Mouse (Mus musculus): ENCODE measurements at regions not wholly inside any gene's neighbourhood (a gene's known extent, or its start where the extent isn't known, plus 50 kb on each side); places are given as distances from the start of the nearest gene placed in this dataset.

- no peak overlapping the region for H3K9ac ChIP-seq (ENCODE audit: low read length)
- H3K4me3 ChIP-seq (ENCODE audit: low read depth, low read length), result no peak overlapping the region
- H3K36me3 ChIP-seq (ENCODE audit: control insufficient read depth, insufficient read depth, low read length), result no peaks in the 10 kb centered on the region
- WGBS, result 85% methylated on average over 8 of the region's 8 CpGs
- DNase-seq (ENCODE audit: low spot score) (no peak), ATAC-seq (ENCODE audit: insufficient number of reproducible peaks, low FRiP score, low TSS enrichment, low read depth) (no peak)
- no peaks in the 10 kb centered on the region for H3K9me3 ChIP-seq (ENCODE audit: control insufficient read depth, low read length)
- H3K4me2 ChIP-seq (ENCODE audit: low read depth, severe bottlenecking), result no peak overlapping the region
- no peak overlapping the region for H3K27ac ChIP-seq (replicated peaks; ENCODE audit: low read depth, low read length)
- H3K27me3 ChIP-seq (ENCODE audit: control insufficient read depth, insufficient read depth, low read length), result no peaks in the 10 kb centered on the region
- 0 out of 2 replicates have a peak, but pooled peaks cover 3% of the 10 kb centered on the region for H3K4me1 ChIP-seq (ENCODE audit: control insufficient read depth, insufficient read depth, low read length)
These were observed 514.5 kb downstream of the Adgrl2 start for GRCm38 (mm10) chr3:148475862-148476261.

GRCm38 (mm10) chr3:148472943-148473444 lies 517.4 kb downstream of the Adgrl2 start:
- H3K27ac ChIP-seq (replicated peaks; ENCODE audit: low read depth, low read length), result no peak overlapping the region
- no peak overlapping the region for H3K4me2 ChIP-seq (ENCODE audit: low read depth, severe bottlenecking)
- DNase-seq (ENCODE audit: low spot score), result no peak
- H3K4me1 ChIP-seq (ENCODE audit: control insufficient read depth, insufficient read depth, low read length), result 0 out of 2 replicates have a peak, but pooled peaks cover 3% of the 10 kb centered on the region
- WGBS, result 52% methylated on average over 6 of the region's 6 CpGs
- H3K9ac ChIP-seq (ENCODE audit: low read length), result no peak overlapping the region
- no peaks in the 10 kb centered on the region for H3K27me3 ChIP-seq (ENCODE audit: control insufficient read depth, insufficient read depth, low read length)
- H3K4me3 ChIP-seq (ENCODE audit: low read depth, low read length), result no peak overlapping the region
- H3K9me3 ChIP-seq (ENCODE audit: control insufficient read depth, low read length), result no peaks in the 10 kb centered on the region
- ATAC-seq (ENCODE audit: insufficient number of reproducible peaks, low FRiP score, low TSS enrichment, low read depth), result no peak
- no peaks in the 10 kb centered on the region for H3K36me3 ChIP-seq (ENCODE audit: control insufficient read depth, insufficient read depth, low read length)

GRCm38 (mm10) chr3:148465456-148465855 lies 524.9 kb downstream of the Adgrl2 start:
- Histone ChIP-seq H3K9ac (ENCODE audit: low read length) (no peak overlapping the region), H3K27me3 (ENCODE audit: control insufficient read depth, insufficient read depth, low read length) (no peaks in the 10 kb centered on the region), H3K4me3 (ENCODE audit: low read depth, low read length) (no peak overlapping the region), H3K9me3 (ENCODE audit: control insufficient read depth, low read length) (no peaks in the 10 kb centered on the region), H3K4me2 (ENCODE audit: low read depth, severe bottlenecking) (no peak overlapping the region), H3K4me1 (ENCODE audit: control insufficient read depth, insufficient read depth, low read length) (no peaks in the 10 kb centered on the region), H3K36me3 (ENCODE audit: control insufficient read depth, insufficient read depth, low read length) (no peaks in the 10 kb centered on the region), H3K27ac (replicated peaks; ENCODE audit: low read depth, low read length) (no peak overlapping the region)
- no peak for ATAC-seq (ENCODE audit: insufficient number of reproducible peaks, low FRiP score, low TSS enrichment, low read depth)
- 86% methylated on average over 3 of the region's 3 CpGs for WGBS
- DNase-seq (ENCODE audit: low spot score), result no peak

GRCm38 (mm10) chr3:148462791-148463190 lies 527.6 kb downstream of the Adgrl2 start:
- Histone ChIP-seq H3K27ac (replicated peaks; ENCODE audit: low read depth, low read length) (no peak overlapping the region), H3K27me3 (ENCODE audit: control insufficient read depth, insufficient read depth, low read length) (no peaks in the 10 kb centered on the region), H3K4me3 (ENCODE audit: low read depth, low read length) (no peak overlapping the region), H3K4me2 (ENCODE audit: low read depth, severe bottlenecking) (no peak overlapping the region), H3K36me3 (ENCODE audit: control insufficient read depth, insufficient read depth, low read length) (no peaks in the 10 kb centered on the region), H3K9me3 (ENCODE audit: control insufficient read depth, low read length) (no peaks in the 10 kb centered on the region), H3K4me1 (ENCODE audit: control insufficient read depth, insufficient read depth, low read length) (no peaks in the 10 kb centered on the region), H3K9ac (ENCODE audit: low read length) (no peak overlapping the region)
- DNase-seq (ENCODE audit: low spot score) (no peak), ATAC-seq (ENCODE audit: insufficient number of reproducible peaks, low FRiP score, low TSS enrichment, low read depth) (no peak)
- 91% methylated on average over 10 of the region's 10 CpGs for WGBS

GRCm38 (mm10) chr3:148448888-148449287 lies 541.5 kb downstream of the Adgrl2 start:
- DNase-seq (ENCODE audit: low spot score) (no peak), ATAC-seq (ENCODE audit: insufficient number of reproducible peaks, low FRiP score, low TSS enrichment, low read depth) (no peak)
- WGBS, result 76% methylated on average over 3 of the region's 3 CpGs
- Histone ChIP-seq H3K9ac (ENCODE audit: low read length) (no peak overlapping the region), H3K27me3 (ENCODE audit: control insufficient read depth, insufficient read depth, low read length) (no peaks in the 10 kb centered on the region), H3K4me2 (ENCODE audit: low read depth, severe bottlenecking) (no peak overlapping the region), H3K27ac (replicated peaks; ENCODE audit: low read depth, low read length) (no peak overlapping the region), H3K9me3 (ENCODE audit: control insufficient read depth, low read length) (no peaks in the 10 kb centered on the region), H3K4me3 (ENCODE audit: low read depth, low read length) (no peak overlapping the region), H3K36me3 (ENCODE audit: control insufficient read depth, insufficient read depth, low read length) (no peaks in the 10 kb centered on the region), H3K4me1 (ENCODE audit: control insufficient read depth, insufficient read depth, low read length) (no peaks in the 10 kb centered on the region)

- DNase-seq (ENCODE audit: low spot score) (no peak), ATAC-seq (ENCODE audit: insufficient number of reproducible peaks, low FRiP score, low TSS enrichment, low read depth) (no peak)
- Histone ChIP-seq H3K9me3 (ENCODE audit: control insufficient read depth, low read length) (no peaks in the 10 kb centered on the region), H3K9ac (ENCODE audit: low read length) (no peak overlapping the region), H3K27me3 (ENCODE audit: control insufficient read depth, insufficient read depth, low read length) (no peaks in the 10 kb centered on the region), H3K27ac (replicated peaks; ENCODE audit: low read depth, low read length) (no peak overlapping the region), H3K4me1 (ENCODE audit: control insufficient read depth, insufficient read depth, low read length) (no peaks in the 10 kb centered on the region), H3K4me2 (ENCODE audit: low read depth, severe bottlenecking) (no peak overlapping the region), H3K36me3 (ENCODE audit: control insufficient read depth, insufficient read depth, low read length) (no peaks in the 10 kb centered on the region), H3K4me3 (ENCODE audit: low read depth, low read length) (no peak overlapping the region)
- 62% methylated on average over 1 of the region's 1 CpGs for WGBS
These were observed 541.9 kb downstream of the Adgrl2 start for GRCm38 (mm10) chr3:148448465-148448864.

GRCm38 (mm10) chr3:148446845-148447244 lies 543.5 kb downstream of the Adgrl2 start:
- 46% methylated on average over 1 of the region's 1 CpGs for WGBS
- Histone ChIP-seq H3K9me3 (ENCODE audit: control insufficient read depth, low read length) (no peaks in the 10 kb centered on the region), H3K4me2 (ENCODE audit: low read depth, severe bottlenecking) (no peak overlapping the region), H3K4me1 (ENCODE audit: control insufficient read depth, insufficient read depth, low read length) (no peaks in the 10 kb centered on the region), H3K9ac (ENCODE audit: low read length) (no peak overlapping the region), H3K27me3 (ENCODE audit: control insufficient read depth, insufficient read depth, low read length) (no peaks in the 10 kb centered on the region), H3K36me3 (ENCODE audit: control insufficient read depth, insufficient read depth, low read length) (no peaks in the 10 kb centered on the region), H3K4me3 (ENCODE audit: low read depth, low read length) (no peak overlapping the region), H3K27ac (replicated peaks; ENCODE audit: low read depth, low read length) (no peak overlapping the region)
- ATAC-seq (ENCODE audit: insufficient number of reproducible peaks, low FRiP score, low TSS enrichment, low read depth) (no peak), DNase-seq (ENCODE audit: low spot score) (no peak)

- Histone ChIP-seq H3K27ac (replicated peaks; ENCODE audit: low read depth, low read length) (no peak overlapping the region), H3K27me3 (ENCODE audit: control insufficient read depth, insufficient read depth, low read length) (no peaks in the 10 kb centered on the region), H3K36me3 (ENCODE audit: control insufficient read depth, insufficient read depth, low read length) (no peaks in the 10 kb centered on the region), H3K9me3 (ENCODE audit: control insufficient read depth, low read length) (no peaks in the 10 kb centered on the region), H3K4me3 (ENCODE audit: low read depth, low read length) (no peak overlapping the region), H3K9ac (ENCODE audit: low read length) (no peak overlapping the region), H3K4me2 (ENCODE audit: low read depth, severe bottlenecking) (no peak overlapping the region), H3K4me1 (ENCODE audit: control insufficient read depth, insufficient read depth, low read length) (no peaks in the 10 kb centered on the region)
- 71% methylated on average over 3 of the region's 3 CpGs for WGBS
- DNase-seq (ENCODE audit: low spot score), result no peak
- ATAC-seq (ENCODE audit: insufficient number of reproducible peaks, low FRiP score, low TSS enrichment, low read depth), result no peak
These were observed 547.3 kb downstream of the Adgrl2 start for GRCm38 (mm10) chr3:148443012-148443411.

GRCm38 (mm10) chr3:148434033-148434432 lies 556.3 kb downstream of the Adgrl2 start:
- Histone ChIP-seq H3K27me3 (ENCODE audit: control insufficient read depth, insufficient read depth, low read length) (no peaks in the 10 kb centered on the region), H3K9ac (ENCODE audit: low read length) (no peak overlapping the region), H3K27ac (replicated peaks; ENCODE audit: low read depth, low read length) (no peak overlapping the region), H3K4me2 (ENCODE audit: low read depth, severe bottlenecking) (no peak overlapping the region), H3K4me3 (ENCODE audit: low read depth, low read length) (no peak overlapping the region), H3K4me1 (ENCODE audit: control insufficient read depth, insufficient read depth, low read length) (no peaks in the 10 kb centered on the region), H3K36me3 (ENCODE audit: control insufficient read depth, insufficient read depth, low read length) (no peaks in the 10 kb centered on the region), H3K9me3 (ENCODE audit: control insufficient read depth, low read length) (no peaks in the 10 kb centered on the region)
- DNase-seq (ENCODE audit: low spot score) (no peak), ATAC-seq (ENCODE audit: insufficient number of reproducible peaks, low FRiP score, low TSS enrichment, low read depth) (no peak)
- 89% methylated on average over 4 of the region's 4 CpGs for WGBS
